Mouse (Mus musculus) cortical plate, adult 2 months (tissue): ENCODE results near the gene Rasgef1a. TPM values are rescaled to one million over a fixed set of nuclear protein-coding genes. Genes with fewer than 3 reads are reported as not detected.

Experiments used
- H3K27ac ChIP-seq: fragments of 200-500 bp; 2 replicates; pipeline ENCODE4 v1.5.1; 2012; ENCODE audit warnings: low read length, control low read depth, inconsistent platforms; ENCODE audit not compliant: insufficient read depth
- H3K4me1 ChIP-seq: fragments of 200-500 bp; 2 replicates; pipeline ENCODE4 v1.6.1; 2011; ENCODE audit warnings: low read length; ENCODE audit not compliant: control insufficient read depth, insufficient read depth
- H3K4me3 ChIP-seq: fragments of 200-500 bp; 2 replicates; pipeline ENCODE4 v1.5.1; 2011; ENCODE audit warnings: mild to moderate bottlenecking, low read length, control low read depth; ENCODE audit not compliant: insufficient read depth
- CTCF ChIP-seq: fragments of 200-500 bp; IDR thresholded peaks from 2 replicates; pipeline ENCODE4 v1.5.1; 2011; ENCODE audit warnings: mild to moderate bottlenecking, control low read depth, low read length; ENCODE audit not compliant: insufficient read depth; ENCODE audit errors: extremely low read depth
- POLR2A ChIP-seq: fragments of 200-500 bp; IDR thresholded peaks from 2 replicates; pipeline ENCODE4 v1.6.1; 2011; ENCODE audit warnings: mild to moderate bottlenecking, low read length, control low read depth; ENCODE audit not compliant: insufficient read depth; ENCODE audit errors: extremely low read depth
- polyA plus RNA-seq: library from polyadenylated mRNA; depleted of rRNA; stranded (reverse); fragments of >200 nt; gene quantifications from 2 replicates; pipeline ENCODE4 v1.2.3, GENCODE M21; 2012

Gene Rasgef1a
- polyA plus RNA-seq, 1 experiment: 160 TPM

GRCm38 (mm10) chr6:118007302-118007701, 3.9 kb upstream of the Rasgef1a start:
- H3K27ac ChIP-seq: no peak overlapping the region
- no peak for TF ChIP-seq POLR2A
- peak; percentile 30; the same call in 1 of the 2 replicates for TF ChIP-seq CTCF

GRCm38 (mm10) chr6:118007843-118008539, 3.2 kb upstream of the Rasgef1a start:
- H3K27ac ChIP-seq: peak overlapping the region; percentile 94
- peaks cover 2% of the 10 kb centered on the region; the same call in 1 of the 2 replicates for H3K4me1 ChIP-seq
- no peak overlapping the region for H3K4me3 ChIP-seq
- TF ChIP-seq CTCF (no peak), POLR2A (no peak)

More at GRCm38 (mm10) chr6:118007302-118007701, 3.9 kb upstream of the Rasgef1a start:
- Histone ChIP-seq H3K4me3 (no peak overlapping the region), H3K4me1 (peaks cover 2% of the 10 kb centered on the region; the same call in 1 of the 2 replicates)

GRCm38 (mm10) chr6:118010256-118010655, 982 bp upstream of the Rasgef1a start:
- TF ChIP-seq POLR2A: no peak
- no peak for TF ChIP-seq CTCF
- H3K27ac ChIP-seq: peak overlapping the region; percentile 47; the same call in 1 of the 2 replicates
- peak overlapping the region; percentile 97; the same call in 1 of the 2 replicates for H3K4me3 ChIP-seq
- H3K4me1 ChIP-seq: peaks cover 8% of the 10 kb centered on the region

GRCm38 (mm10) chr6:118011616-118012316, 528 bp downstream of the Rasgef1a start:
- TF ChIP-seq CTCF (no peak), POLR2A (0 out of 2 replicates have a peak, but pooled peaks have one; percentile 27)
- H3K4me1 ChIP-seq: peaks cover 18% of the 10 kb centered on the region
- peak overlapping the region; percentile 97 for H3K4me3 ChIP-seq
- peak overlapping the region; percentile 88 for H3K27ac ChIP-seq

- no peak for TF ChIP-seq CTCF
- no peak for TF ChIP-seq POLR2A
- Histone ChIP-seq H3K4me1 (peaks cover 21% of the 10 kb centered on the region), H3K4me3 (peak overlapping the region; percentile 97), H3K27ac (peak overlapping the region; percentile 88)
These were observed 1.1 kb downstream of the Rasgef1a start for GRCm38 (mm10) chr6:118012317-118012700.

- TF ChIP-seq CTCF: no peak
- TF ChIP-seq POLR2A: peak; percentile 90
- peaks cover 23% of the 10 kb centered on the region for H3K4me1 ChIP-seq
- H3K4me3 ChIP-seq: peak overlapping the region; percentile 97
- peak overlapping the region; percentile 88 for H3K27ac ChIP-seq
These were observed 2.0 kb downstream of the Rasgef1a start for GRCm38 (mm10) chr6:118012987-118013866.

GRCm38 (mm10) chr6:118014881-118015280, 3.6 kb downstream of the Rasgef1a start:
- Histone ChIP-seq H3K27ac (peak overlapping the region; percentile 73), H3K4me1 (peaks cover 28% of the 10 kb centered on the region)

GRCm38 (mm10) chr6:118015971-118016370, 4.7 kb downstream of the Rasgef1a start:
- Histone ChIP-seq H3K4me1 (peaks cover 30% of the 10 kb centered on the region), H3K27ac (peak overlapping the region; percentile 73), H3K4me3 (no peak overlapping the region)
- TF ChIP-seq POLR2A (no peak), CTCF (no peak)

More at GRCm38 (mm10) chr6:118014881-118015280, 3.6 kb downstream of the Rasgef1a start:
- TF ChIP-seq CTCF: no peak
- no peak; the same call in 1 of the 2 replicates for TF ChIP-seq POLR2A
- H3K4me3 ChIP-seq: peak overlapping the region; percentile 97; the same call in 1 of the 2 replicates

GRCm38 (mm10) chr6:118018666-118019065, 7.4 kb downstream of the Rasgef1a start:
- H3K4me3 ChIP-seq: no peak overlapping the region
- H3K27ac ChIP-seq: peak overlapping the region; percentile 26
- peaks cover 32% of the 10 kb centered on the region for H3K4me1 ChIP-seq
- TF ChIP-seq POLR2A: no peak
- TF ChIP-seq CTCF: no peak
